Mouse (Mus musculus): ENCODE results near the gene B230118H07Rik.

B230118H07Rik gene

DNA sequence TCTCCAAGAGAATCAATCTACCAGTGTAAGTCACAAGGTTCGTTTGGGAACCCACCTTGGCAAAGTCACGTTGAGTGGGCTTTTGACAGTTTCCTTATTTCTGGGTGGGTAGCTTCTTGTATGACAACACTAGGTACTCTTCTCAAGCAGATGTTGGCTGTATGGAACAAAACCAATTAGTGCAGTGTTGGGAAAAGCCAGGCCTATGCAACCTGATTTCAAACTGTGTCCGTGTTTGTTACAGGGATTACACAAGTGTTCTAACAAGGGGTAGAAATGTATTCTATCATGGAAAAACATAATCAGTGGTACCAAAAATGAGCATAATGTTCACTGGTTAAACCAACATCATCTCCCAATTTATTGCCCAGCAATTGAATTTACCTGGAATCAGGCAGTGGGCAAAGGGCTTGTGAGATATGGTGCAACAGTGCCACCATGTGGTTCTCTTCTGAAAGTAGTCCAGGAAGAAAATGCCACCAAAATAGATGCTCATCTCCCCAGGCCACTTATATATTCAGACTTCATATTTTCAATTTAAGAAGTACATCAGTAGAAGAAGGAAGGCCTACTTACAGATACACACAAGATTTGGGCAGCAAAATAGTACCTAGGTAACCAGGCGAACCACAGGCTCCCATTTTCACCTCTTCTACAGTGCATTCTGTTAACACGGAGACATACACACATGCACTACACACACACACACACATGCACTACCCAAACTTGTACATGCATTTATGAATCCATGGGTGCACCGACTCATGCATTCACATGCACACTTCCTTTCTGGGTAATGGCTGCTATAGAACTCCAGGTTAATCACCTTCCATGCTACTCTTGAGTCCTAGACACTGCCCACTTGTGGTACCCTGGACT lies 123.6 kb downstream of the B230118H07Rik start:
- DNase-seq (ENCODE audit: extremely low read depth, low read depth, low spot score): no peak

DNA sequence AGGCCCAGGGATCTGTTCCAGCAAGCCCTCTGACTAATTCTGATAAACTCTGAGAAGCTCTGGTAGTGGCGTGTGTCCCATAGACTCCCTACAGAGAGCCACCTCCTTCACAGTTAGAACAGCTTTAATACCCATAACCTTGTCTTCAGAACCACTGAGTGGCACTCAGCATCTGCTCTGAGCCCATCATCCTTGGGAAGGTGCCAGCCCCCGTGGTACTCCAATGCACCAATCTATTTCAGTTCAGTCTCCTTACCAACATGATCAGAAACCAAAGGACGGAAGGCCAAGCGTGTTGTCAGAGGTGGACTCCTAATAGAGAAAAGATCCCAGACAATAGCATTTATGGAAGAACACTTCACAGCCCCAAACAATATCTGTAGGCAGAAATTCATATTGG lies 124.2 kb downstream of the B230118H07Rik start:
- no peak for DNase-seq (ENCODE audit: extremely low read depth, low read depth, low spot score)

DNA sequence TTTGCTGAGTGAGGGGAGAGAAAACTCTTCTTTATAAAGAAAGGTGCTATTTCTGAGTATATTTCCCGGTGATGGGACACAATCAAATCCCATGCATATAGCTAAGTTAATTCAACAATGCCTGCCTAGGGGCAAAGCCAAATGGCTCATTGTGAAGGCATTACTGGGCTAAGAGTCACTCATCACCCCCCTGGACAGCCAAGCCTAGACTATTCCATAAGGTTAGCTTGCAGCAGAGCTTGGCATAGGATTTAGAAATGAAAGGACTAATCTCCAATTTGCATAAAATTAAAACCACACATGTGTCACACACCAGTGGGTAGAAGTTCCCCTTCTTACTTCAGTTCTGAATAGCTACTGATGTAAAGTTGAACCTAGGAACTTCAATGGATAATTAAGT lies 128.8 kb downstream of the B230118H07Rik start:
- no peak for DNase-seq (ENCODE audit: extremely low read depth, low read depth, low spot score)

DNA sequence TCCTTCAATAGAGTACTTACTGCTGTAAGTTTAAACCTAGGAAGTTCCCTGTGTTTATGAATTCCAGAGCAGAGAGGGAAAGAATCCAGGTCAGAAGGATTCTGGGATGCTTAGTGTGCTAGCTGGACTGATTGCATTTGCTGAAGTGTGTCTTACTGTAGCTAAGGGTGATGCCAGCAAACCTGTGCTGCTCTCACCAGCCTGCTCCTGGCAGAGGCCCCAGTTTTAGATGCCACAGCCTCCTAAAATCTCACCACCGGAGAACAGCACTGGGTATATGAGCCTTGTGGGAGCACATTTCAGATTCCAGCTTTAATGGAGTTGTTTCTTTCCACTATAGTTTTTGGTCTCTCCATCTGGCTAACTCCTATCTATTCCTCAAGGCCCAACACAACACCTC lies 129.4 kb downstream of the B230118H07Rik start:
- DNase-seq (ENCODE audit: extremely low read depth, low read depth, low spot score): no peak
